Mouse (Mus musculus) thymus, postnatal 25 days (tissue): Measurements from ENCODE around the gene Phf3.

ENCODE experiments used
- DNase-seq: peaks from one replicate; pipeline ENCODE4 v3.0.0; 2022

The Phf3 gene

GRCm38 (mm10) chr1:30756794-30757193 is 116.9 kb downstream of the Phf3 start:
- no peak for DNase-seq

- no peak for DNase-seq
These were observed 118.1 kb downstream of the Phf3 start for GRCm38 (mm10) chr1:30755453-30756224.
